Mouse (Mus musculus): ENCODE measurements around the gene Itgb4. TPM values are rescaled to one million over a fixed set of nuclear protein-coding genes. Genes with fewer than 3 reads are reported as not detected.

Itgb4 gene
- polyA plus RNA-seq, 1 experiment from 2014 or later = 15.7 TPM

DNA sequence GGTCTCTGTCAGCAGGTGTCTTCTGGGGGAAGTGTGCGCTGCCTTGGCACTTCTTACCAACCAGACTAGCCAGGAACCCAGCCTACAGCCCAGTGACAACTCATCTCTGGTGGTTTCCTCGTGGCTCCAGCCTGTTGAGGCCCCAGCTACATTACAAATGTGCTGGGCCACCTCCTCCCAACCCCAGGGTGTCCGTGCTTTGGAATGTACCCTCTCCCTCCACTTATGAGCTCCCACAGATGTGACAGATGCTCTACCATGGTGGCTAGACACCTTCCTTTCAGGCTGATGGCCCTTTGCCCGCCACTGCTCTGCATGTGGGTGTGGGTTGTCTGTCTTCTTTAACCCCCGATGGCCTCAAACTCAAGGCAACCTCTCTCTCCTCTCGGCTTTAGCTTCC, 27.2 kb downstream of the Itgb4 start:
- H3K4me3 ChIP-seq = no peak overlapping the region
- no peaks in the 10 kb centered on the region for H3K9me3 ChIP-seq
- H3K4me1 ChIP-seq = peaks cover 24% of the 10 kb centered on the region
- peaks cover 1% of the 10 kb centered on the region; the same call in 1 of the 2 replicates for H3K36me3 ChIP-seq
- 60% methylated on average over 6 of the region's 6 CpGs for WGBS
- H3K4me2 ChIP-seq = no peak overlapping the region
- no peak overlapping the region for H3K27ac ChIP-seq
- H3K27me3 ChIP-seq = no peaks in the 10 kb centered on the region
- ATAC-seq (ENCODE audit: insufficient number of reproducible peaks, low FRiP score, low TSS enrichment, low read depth) = no peak
- H3K9ac ChIP-seq = no peak overlapping the region

DNA sequence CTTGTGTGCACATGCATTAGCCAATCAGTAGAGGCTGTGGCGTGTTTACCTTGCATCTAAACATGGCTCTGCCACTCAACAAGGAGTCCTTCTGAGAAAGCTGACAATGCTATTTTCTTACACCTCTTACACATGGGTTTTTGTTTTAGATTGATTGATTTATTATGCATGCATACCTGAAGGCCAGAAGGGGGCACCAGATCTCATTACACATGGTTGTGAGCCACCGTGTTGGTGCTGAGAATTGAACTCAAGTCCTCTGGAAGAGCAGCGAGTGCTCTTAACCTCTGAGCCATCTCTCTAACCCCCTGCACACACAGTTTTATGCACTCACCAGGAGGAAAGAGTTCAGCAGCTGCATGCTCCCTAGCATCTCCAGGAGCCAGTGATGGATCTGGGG, 28.4 kb downstream of the Itgb4 start:
- peaks cover 13% of the 10 kb centered on the region for H3K36me3 ChIP-seq
- WGBS = 81% methylated on average over 3 of the region's 3 CpGs

DNA sequence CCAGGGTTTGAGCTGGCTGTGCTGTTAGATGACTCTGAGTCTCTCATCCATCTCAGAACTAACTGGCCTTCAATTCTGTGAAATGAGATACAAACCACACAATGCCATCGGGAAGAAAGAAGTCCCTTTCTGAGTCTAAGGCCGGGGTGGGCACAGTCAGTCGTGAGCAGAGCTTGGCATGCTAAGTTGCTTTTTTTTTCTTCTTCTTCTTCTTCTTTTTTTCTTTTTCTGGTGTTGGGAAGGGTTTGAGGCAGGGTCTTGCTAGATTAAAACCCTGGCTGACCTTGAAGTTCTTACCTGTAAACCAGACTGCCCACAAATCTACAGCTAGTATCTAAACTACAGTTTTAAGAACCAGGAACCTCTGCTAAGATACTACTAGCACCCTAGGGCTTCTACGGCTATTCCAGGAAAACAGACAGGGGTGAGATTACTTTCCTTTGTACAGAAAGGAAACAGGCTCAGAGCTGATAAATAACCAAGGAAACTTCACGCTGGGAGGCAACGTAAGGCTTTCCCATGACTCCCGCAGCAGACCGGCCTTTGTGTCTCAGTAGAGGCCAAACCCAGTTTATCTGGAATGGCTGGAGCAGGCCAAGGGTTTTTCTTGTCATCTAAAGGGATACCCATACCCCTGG, 29.8 kb downstream of the Itgb4 start:
- 37% methylated on average over 8 of the region's 8 CpGs for WGBS

More for the DNA sequence above, 28.4 kb downstream of the Itgb4 start:
- Histone ChIP-seq H3K27ac (no peak overlapping the region), H3K27me3 (no peaks in the 10 kb centered on the region), H3K9me3 (no peaks in the 10 kb centered on the region), H3K4me3 (no peak overlapping the region), H3K4me1 (peaks cover 24% of the 10 kb centered on the region), H3K9ac (no peak overlapping the region), H3K4me2 (no peak overlapping the region)
- no peak for ATAC-seq (ENCODE audit: insufficient number of reproducible peaks, low FRiP score, low TSS enrichment, low read depth)

DNA sequence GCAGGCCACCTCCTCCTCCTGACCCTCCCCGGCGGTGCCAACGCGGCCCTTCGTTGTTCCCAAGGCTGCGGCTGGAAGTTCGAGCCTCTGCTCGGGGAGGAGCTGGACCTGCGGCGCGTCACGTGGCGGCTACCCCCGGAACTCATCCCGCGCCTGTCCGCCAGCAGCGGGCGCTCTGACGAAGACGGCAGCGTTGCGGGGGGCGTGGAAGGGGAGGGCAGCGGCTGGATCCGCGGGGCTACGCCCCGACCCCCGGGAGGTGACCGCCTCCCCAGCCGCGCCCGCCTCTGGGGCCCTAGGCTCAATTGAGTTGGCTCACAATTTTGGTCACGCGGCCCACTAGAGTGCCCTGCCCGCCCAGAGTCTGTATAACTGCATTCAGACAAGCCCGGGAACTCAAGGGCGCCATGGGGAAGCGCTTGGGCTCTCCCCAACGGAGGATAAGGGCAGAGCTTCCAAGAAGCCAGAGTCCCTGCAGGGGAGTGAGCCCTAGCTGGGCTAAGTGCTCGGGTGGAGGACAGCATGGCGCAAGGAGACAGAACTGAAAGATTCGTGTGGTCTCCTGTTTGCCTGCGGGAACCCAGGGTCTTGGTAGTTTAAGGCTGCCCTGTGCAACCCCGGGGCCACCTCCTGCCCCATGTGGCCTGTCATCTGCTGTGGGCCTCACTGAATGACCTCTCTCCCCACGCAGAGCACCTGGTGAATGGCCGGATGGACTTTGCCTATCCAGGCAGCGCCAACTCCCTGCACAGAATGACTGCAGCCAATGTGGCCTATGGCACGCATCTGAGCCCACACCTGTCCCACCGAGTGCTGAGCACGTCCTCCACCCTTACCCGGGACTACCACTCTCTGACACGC, 30.6 kb downstream of the Itgb4 start:
- no peaks in the 10 kb centered on the region for H3K9me3 ChIP-seq

More for the DNA sequence above, 29.8 kb downstream of the Itgb4 start:
- 0 out of 2 replicates have a peak, but pooled peaks have one; percentile 0 for ATAC-seq (ENCODE audit: insufficient number of reproducible peaks, low FRiP score, low TSS enrichment, low read depth)
- Histone ChIP-seq H3K36me3 (peaks cover 26% of the 10 kb centered on the region), H3K4me1 (peaks cover 28% of the 10 kb centered on the region), H3K27me3 (no peaks in the 10 kb centered on the region), H3K9ac (0 out of 2 replicates have a peak overlapping the region, but pooled peaks have one; percentile 24), H3K27ac (peak overlapping the region; percentile 81), H3K4me3 (peak overlapping the region; percentile 39), H3K4me2 (peak overlapping the region; percentile 64), H3K9me3 (no peaks in the 10 kb centered on the region)

DNA sequence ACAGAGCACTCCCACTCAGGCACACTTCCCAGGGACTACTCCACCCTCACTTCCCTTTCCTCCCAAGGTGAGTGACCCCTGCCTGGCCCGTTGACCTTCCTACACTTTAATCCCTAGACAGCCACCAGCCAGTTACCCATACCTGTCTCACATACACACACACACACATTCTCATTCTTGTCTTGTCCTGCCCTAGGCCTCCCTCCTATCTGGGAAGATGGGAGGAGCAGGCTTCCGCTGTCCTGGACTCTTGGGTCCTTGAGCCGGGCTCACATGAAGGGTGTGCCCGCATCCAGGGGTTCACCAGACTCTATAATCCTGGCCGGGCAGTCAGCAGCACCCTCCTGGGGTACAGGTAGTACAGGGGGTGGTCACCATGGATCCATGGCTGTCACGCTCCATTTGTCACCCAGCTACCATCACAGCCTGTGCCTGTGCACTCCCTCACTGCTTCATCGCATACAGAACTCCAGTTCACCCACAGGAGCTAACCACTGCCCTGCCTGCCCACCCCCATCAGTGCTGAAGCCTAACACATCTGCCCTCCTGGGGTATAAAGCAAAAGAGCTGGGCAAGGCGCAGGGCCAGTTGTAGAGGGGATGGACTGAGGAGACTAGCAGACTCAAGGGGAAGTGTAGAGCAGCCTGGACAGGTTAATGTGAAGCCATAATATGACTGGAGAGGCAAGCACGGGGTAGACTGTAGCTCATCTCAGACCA, 31.4 kb downstream of the Itgb4 start:
- 0 out of 2 replicates have a peak overlapping the region, but pooled peaks have one; percentile 41 for H3K9ac ChIP-seq
- peak overlapping the region; percentile 39 for H3K4me3 ChIP-seq
- H3K4me2 ChIP-seq = peak overlapping the region; percentile 64
- H3K27ac ChIP-seq = peak overlapping the region; percentile 81
- 67% methylated on average over 9 of the region's 9 CpGs for WGBS
- no peaks in the 10 kb centered on the region for H3K9me3 ChIP-seq
- no peak for ATAC-seq (ENCODE audit: insufficient number of reproducible peaks, low FRiP score, low TSS enrichment, low read depth)
- peaks cover 41% of the 10 kb centered on the region for H3K36me3 ChIP-seq
- H3K4me1 ChIP-seq = peaks cover 28% of the 10 kb centered on the region
- no peaks in the 10 kb centered on the region for H3K27me3 ChIP-seq

More for the DNA sequence above, 30.6 kb downstream of the Itgb4 start:
- Histone ChIP-seq H3K36me3 (peaks cover 33% of the 10 kb centered on the region), H3K27me3 (no peaks in the 10 kb centered on the region), H3K9ac (peak overlapping the region; percentile 41), H3K4me3 (peak overlapping the region; percentile 39), H3K27ac (peak overlapping the region; percentile 81), H3K4me1 (peaks cover 25% of the 10 kb centered on the region), H3K4me2 (peak overlapping the region; percentile 64)
- 5% methylated on average over 51 of the region's 54 CpGs for WGBS
- ATAC-seq (ENCODE audit: insufficient number of reproducible peaks, low FRiP score, low TSS enrichment, low read depth) = peak; percentile 58; the same call in 1 of the 2 replicates

DNA sequence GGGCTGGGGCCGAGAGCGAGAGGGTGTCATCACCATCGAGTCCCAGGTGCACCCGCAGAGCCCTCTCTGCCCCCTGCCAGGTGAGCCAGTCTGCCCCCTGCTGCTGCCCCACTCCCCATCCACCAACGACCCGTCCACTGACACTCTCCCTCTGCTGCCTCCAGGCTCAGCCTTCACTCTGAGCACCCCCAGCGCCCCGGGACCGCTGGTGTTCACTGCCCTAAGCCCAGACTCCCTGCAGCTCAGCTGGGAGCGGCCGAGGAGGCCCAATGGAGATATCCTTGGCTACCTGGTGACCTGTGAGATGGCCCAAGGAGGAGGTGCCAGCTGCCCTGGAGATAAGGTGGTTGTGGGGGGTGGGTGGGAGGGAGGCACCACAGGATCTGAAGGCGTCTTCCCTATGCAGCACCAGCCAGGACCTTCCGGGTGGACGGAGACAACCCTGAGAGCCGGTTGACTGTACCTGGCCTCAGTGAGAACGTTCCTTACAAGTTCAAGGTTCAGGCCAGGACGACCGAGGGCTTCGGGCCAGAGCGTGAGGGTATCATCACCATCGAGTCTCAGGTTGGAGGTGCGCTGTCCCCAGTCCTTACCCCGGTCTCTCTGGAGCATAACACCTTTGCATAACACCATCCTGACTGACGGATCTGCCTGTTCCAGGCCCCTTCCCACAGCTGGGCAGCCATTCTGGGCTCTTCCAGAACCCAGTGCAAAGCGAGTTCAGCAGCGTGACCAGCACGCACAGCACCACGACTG, 32.8 kb downstream of the Itgb4 start:
- 88% methylated on average over 28 of the region's 28 CpGs for WGBS
- no peaks in the 10 kb centered on the region for H3K27me3 ChIP-seq
- no peak overlapping the region for H3K4me2 ChIP-seq
- no peak overlapping the region for H3K27ac ChIP-seq
- no peak overlapping the region for H3K9ac ChIP-seq
- peaks cover 43% of the 10 kb centered on the region for H3K36me3 ChIP-seq
- H3K4me1 ChIP-seq = peaks cover 39% of the 10 kb centered on the region
- no peak for ATAC-seq (ENCODE audit: insufficient number of reproducible peaks, low FRiP score, low TSS enrichment, low read depth)
- H3K4me3 ChIP-seq = no peak overlapping the region
- H3K9me3 ChIP-seq = no peaks in the 10 kb centered on the region

DNA sequence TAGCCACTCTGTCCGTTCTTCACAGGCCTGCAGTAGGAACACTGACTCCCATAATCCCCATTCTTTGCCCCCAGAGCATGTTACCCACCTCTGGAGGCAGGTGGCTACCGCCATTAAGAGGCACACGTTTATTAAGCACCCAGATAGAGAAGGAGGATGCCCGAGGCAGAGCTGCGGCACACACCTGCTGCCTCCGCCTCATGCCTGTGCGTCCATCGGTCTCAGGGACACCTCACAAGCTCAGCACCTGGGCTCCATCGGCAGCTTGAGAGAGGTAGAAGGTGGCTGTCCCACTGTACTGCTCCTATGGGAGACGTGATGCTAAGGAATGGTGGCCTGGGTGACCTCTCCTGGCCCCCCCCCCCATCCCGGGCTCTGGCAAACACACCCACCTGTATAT, 33.9 kb downstream of the Itgb4 start:
- no peak overlapping the region for H3K9ac ChIP-seq
- H3K4me1 ChIP-seq = peaks cover 46% of the 10 kb centered on the region
- WGBS = 73% methylated on average over 11 of the region's 11 CpGs
- H3K4me2 ChIP-seq = no peak overlapping the region
- no peak for ATAC-seq (ENCODE audit: insufficient number of reproducible peaks, low FRiP score, low TSS enrichment, low read depth)
- no peaks in the 10 kb centered on the region for H3K9me3 ChIP-seq
- H3K36me3 ChIP-seq = peaks cover 43% of the 10 kb centered on the region
- no peak overlapping the region for H3K4me3 ChIP-seq
- H3K27me3 ChIP-seq = no peaks in the 10 kb centered on the region
- no peak overlapping the region for H3K27ac ChIP-seq

DNA sequence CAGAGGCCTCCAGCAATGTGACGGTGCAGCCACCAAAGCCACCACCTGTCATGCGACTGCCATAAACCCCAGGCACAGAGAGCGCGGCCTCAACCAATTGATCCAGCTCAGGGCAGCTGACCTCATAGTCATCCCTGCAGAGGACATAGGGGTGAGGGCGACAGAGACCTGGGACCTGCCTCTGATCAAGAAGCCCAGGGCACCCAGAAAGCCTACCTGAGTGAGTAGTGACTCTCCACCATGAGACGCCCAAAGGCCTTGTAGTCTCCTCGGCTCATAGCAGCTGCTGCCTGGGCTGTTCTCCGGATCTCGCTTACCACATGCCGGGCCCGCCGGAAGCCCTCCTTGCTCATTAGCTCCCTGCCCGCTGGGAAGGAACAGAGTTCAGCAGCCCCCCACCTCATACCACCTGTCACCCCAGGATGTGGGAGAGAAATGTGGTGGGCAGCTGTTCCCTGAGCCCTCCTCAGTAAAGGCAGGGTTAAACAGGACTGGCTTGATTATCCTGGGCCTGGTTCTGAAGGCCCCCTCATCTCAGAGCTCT, 34.4 kb downstream of the Itgb4 start:
- Histone ChIP-seq H3K27me3 (no peaks in the 10 kb centered on the region), H3K9me3 (no peaks in the 10 kb centered on the region), H3K36me3 (peaks cover 43% of the 10 kb centered on the region), H3K4me3 (no peak overlapping the region), H3K9ac (no peak overlapping the region), H3K27ac (no peak overlapping the region), H3K4me2 (no peak overlapping the region), H3K4me1 (peaks cover 46% of the 10 kb centered on the region)
- WGBS = 76% methylated on average over 13 of the region's 13 CpGs
- ATAC-seq (ENCODE audit: insufficient number of reproducible peaks, low FRiP score, low TSS enrichment, low read depth) = no peak

DNA sequence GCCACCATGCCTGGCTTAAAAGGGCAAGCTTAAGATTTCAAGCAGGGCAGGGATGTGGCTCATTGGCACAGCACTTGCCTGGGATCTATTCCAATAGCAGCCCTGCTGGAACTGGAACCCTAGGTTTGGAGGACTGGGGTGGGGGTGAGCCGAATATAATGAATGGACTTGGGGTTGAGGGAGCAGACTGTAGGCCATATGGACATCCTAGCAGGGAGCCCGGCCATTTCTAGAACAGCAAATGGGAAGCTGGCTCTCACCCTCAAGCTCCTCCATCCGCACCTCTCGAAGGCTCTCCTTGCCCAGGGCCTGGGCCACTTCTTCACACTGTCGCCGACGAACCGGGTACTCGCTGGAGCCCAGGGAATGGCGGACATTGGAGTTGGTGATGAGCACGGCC, 35.2 kb downstream of the Itgb4 start:
- H3K9me3 ChIP-seq = no peaks in the 10 kb centered on the region
- peaks cover 43% of the 10 kb centered on the region for H3K36me3 ChIP-seq
- H3K4me2 ChIP-seq = no peak overlapping the region
- 86% methylated on average over 11 of the region's 11 CpGs for WGBS
- no peak overlapping the region for H3K4me3 ChIP-seq
- no peaks in the 10 kb centered on the region for H3K27me3 ChIP-seq
- no peak overlapping the region for H3K27ac ChIP-seq
- no peak overlapping the region for H3K9ac ChIP-seq
- no peak for ATAC-seq (ENCODE audit: insufficient number of reproducible peaks, low FRiP score, low TSS enrichment, low read depth)
- peaks cover 44% of the 10 kb centered on the region for H3K4me1 ChIP-seq

DNA sequence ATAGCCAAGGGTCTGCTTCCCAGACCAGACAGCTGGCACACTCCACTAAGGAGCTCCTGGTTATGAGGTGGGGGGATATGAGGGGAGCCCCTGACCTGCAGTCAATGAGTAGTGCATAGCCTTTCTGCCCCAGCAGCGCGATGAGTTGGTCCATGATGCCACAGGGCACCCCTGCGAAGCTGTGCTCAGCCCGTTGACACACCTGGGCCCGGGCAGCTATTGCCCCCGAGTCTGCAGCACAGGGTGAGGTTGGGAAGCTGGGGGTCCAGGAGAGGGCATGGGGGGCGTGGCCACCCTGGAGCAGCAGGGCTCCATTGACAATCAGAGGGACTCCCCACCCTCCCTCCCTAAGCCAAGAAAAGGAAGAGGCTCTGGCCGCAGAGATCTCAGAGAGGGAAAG, 35.6 kb downstream of the Itgb4 start:
- H3K9ac ChIP-seq = no peak overlapping the region
- ATAC-seq (ENCODE audit: insufficient number of reproducible peaks, low FRiP score, low TSS enrichment, low read depth) = no peak
- WGBS = 96% methylated on average over 8 of the region's 8 CpGs
- H3K4me2 ChIP-seq = no peak overlapping the region
- no peak overlapping the region for H3K27ac ChIP-seq
- peaks cover 43% of the 10 kb centered on the region for H3K36me3 ChIP-seq
- H3K4me1 ChIP-seq = peaks cover 40% of the 10 kb centered on the region
- no peaks in the 10 kb centered on the region for H3K27me3 ChIP-seq
- H3K9me3 ChIP-seq = no peaks in the 10 kb centered on the region
- H3K4me3 ChIP-seq = no peak overlapping the region

DNA sequence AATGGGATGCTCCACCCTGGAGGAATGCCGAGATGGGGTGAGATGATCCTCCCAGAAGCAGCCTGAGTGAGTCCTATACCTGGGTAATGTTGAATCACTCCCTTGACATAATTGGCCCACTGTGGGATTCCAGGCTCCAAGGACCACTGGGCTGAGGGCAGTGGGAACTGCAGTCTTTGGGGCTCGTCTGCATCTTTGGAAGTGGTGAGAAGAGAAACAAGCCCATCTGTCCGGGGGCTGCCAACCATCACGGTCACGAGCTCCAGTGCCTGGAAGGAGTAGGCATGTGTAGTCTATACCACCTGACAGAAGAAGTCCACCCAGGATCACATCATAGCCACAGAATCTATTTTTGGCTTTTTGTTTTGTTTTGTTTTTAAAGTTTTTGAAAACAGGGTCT, 36.4 kb downstream of the Itgb4 start:
- Histone ChIP-seq H3K36me3 (peaks cover 43% of the 10 kb centered on the region), H3K9me3 (no peaks in the 10 kb centered on the region), H3K27ac (peak overlapping the region; percentile 98; the same call in 1 of the 2 replicates), H3K4me1 (peaks cover 32% of the 10 kb centered on the region), H3K4me2 (no peak overlapping the region), H3K4me3 (no peak overlapping the region), H3K27me3 (no peaks in the 10 kb centered on the region), H3K9ac (peak overlapping the region; percentile 8; the same call in 1 of the 2 replicates)
- 85% methylated on average over 5 of the region's 5 CpGs for WGBS
- ATAC-seq (ENCODE audit: insufficient number of reproducible peaks, low FRiP score, low TSS enrichment, low read depth) = no peak
